Mouse (Mus musculus) liver, adult 2 months (tissue): ENCODE data around the gene Ntf5. TPM values are rescaled to one million over a fixed set of nuclear protein-coding genes. Genes with fewer than 3 reads are reported as not detected.

Experiments used
- DNase-seq: peaks from one replicate; pipeline ENCODE4 v3.0.0-alpha.2; 2011; ENCODE audit warnings: low read depth, low spot score; ENCODE audit errors: extremely low read depth
- H3K27ac ChIP-seq: fragments of 200-500 bp; replicated peaks from 2 replicates; pipeline ENCODE4 v1.5.1; 2012; ENCODE audit warnings: low read depth, mild to moderate bottlenecking, control low read depth, inconsistent platforms, low read length; ENCODE audit not compliant: insufficient read depth
- H3K27me3 ChIP-seq: fragments of 200-500 bp; 2 replicates; pipeline ENCODE4 v1.6.1; 2012; ENCODE audit warnings: mild to moderate bottlenecking, moderate library complexity, low read length, inconsistent platforms; ENCODE audit not compliant: control insufficient read depth, insufficient read depth
- H3K36me3 ChIP-seq: fragments of 200-500 bp; 2 replicates; pipeline ENCODE4 v1.6.1; 2012; ENCODE audit warnings: low read length, inconsistent platforms; ENCODE audit not compliant: control insufficient read depth, insufficient read depth
- H3K4me1 ChIP-seq: fragments of 200-500 bp; 2 replicates; pipeline ENCODE4 v1.6.1; 2011; ENCODE audit warnings: low read length; ENCODE audit not compliant: control insufficient read depth, insufficient read depth
- H3K4me3 ChIP-seq: fragments of 200-500 bp; 2 replicates; pipeline ENCODE4 v1.5.1; 2011; ENCODE audit warnings: low read depth, mild to moderate bottlenecking, control low read depth, low read length, moderate library complexity; ENCODE audit not compliant: insufficient read depth
- H3K79me2 ChIP-seq: fragments of 200-500 bp; 2 replicates; pipeline ENCODE4 v1.6.1; 2012; ENCODE audit warnings: inconsistent platforms, mild to moderate bottlenecking, low read length, moderate library complexity; ENCODE audit not compliant: control insufficient read depth, insufficient read depth
- H3K9ac ChIP-seq: fragments of 200-500 bp; 2 replicates; pipeline ENCODE4 v1.6.1; 2012; ENCODE audit warnings: low read depth, mild to moderate bottlenecking, control low read depth, inconsistent platforms, low read length
- CTCF ChIP-seq: fragments of 200-500 bp; IDR thresholded peaks from 2 replicates; pipeline ENCODE4 v1.5.1; 2011; ENCODE audit warnings: low read depth, low read length, control low read depth
- POLR2A ChIP-seq: fragments of 200-500 bp; IDR thresholded peaks from 2 replicates; pipeline ENCODE4 v1.6.1; 2011; ENCODE audit warnings: low read length, control low read depth; ENCODE audit not compliant: insufficient read depth; ENCODE audit errors: extremely low read depth
- WGBS: fragments of 180-500 bp; shearing (Covaris S2); methylation state at CpG from one replicate; pipeline ENCODE4 v1.1.7; 2018; 5-methylcytosine and 5-hydroxymethylcytosine counted together
- polyA plus RNA-seq: library from polyadenylated mRNA; depleted of rRNA; stranded (reverse); fragments of >200 nt; gene quantifications from 2 replicates; pipeline ENCODE4 v1.2.3, GENCODE M21; 2012
- total RNA-seq: library from RNA; depleted of rRNA; stranded (reverse); fragments of >200 nt; gene quantifications from 2 replicates; pipeline ENCODE4 v1.2.3, GENCODE M21; 2014

Ntf5 gene
- total and polyA plus RNA-seq, 2 experiments = not detected

GRCm38 (mm10) chr7:45413864-45414739 lies 607 bp downstream of the Ntf5 start:
- H3K27me3 ChIP-seq = peaks cover 17% of the 10 kb centered on the region; the same call in 1 of the 2 replicates
- 7% methylated on average over 27 of the region's 27 CpGs for WGBS
- no peaks in the 10 kb centered on the region for H3K4me1 ChIP-seq
- no peak for DNase-seq
- no peaks in the 10 kb centered on the region for H3K79me2 ChIP-seq
- H3K36me3 ChIP-seq = no peaks in the 10 kb centered on the region
- H3K27ac ChIP-seq = no peak overlapping the region
- peak overlapping the region; percentile 41; the same call in 1 of the 2 replicates for H3K4me3 ChIP-seq
- TF ChIP-seq CTCF (no peak), POLR2A (no peak)
- no peak overlapping the region for H3K9ac ChIP-seq

- 48% methylated on average over 12 of the region's 12 CpGs for WGBS
- no peak for DNase-seq
- Histone ChIP-seq H3K79me2 (no peaks in the 10 kb centered on the region), H3K27me3 (peaks cover 17% of the 10 kb centered on the region; the same call in 1 of the 2 replicates), H3K27ac (no peak overlapping the region), H3K36me3 (no peaks in the 10 kb centered on the region), H3K4me1 (no peaks in the 10 kb centered on the region), H3K9ac (no peak overlapping the region), H3K4me3 (no peak overlapping the region)
- TF ChIP-seq POLR2A (no peak), CTCF (no peak)
These were observed 1.3 kb downstream of the Ntf5 start for GRCm38 (mm10) chr7:45414740-45415224.

GRCm38 (mm10) chr7:45415636-45416035 lies 2.1 kb downstream of the Ntf5 start:
- DNase-seq = no peak
- Histone ChIP-seq H3K36me3 (no peaks in the 10 kb centered on the region), H3K27me3 (peaks cover 17% of the 10 kb centered on the region; the same call in 1 of the 2 replicates), H3K4me1 (no peaks in the 10 kb centered on the region), H3K9ac (no peak overlapping the region), H3K79me2 (no peaks in the 10 kb centered on the region), H3K4me3 (no peak overlapping the region), H3K27ac (no peak overlapping the region)
- TF ChIP-seq POLR2A (no peak), CTCF (no peak)
- 18% methylated on average over 37 of the region's 37 CpGs for WGBS

GRCm38 (mm10) chr7:45417962-45418492 lies 4.5 kb downstream of the Ntf5 start:
- TF ChIP-seq CTCF (no peak), POLR2A (no peak)
- no peak overlapping the region for H3K9ac ChIP-seq
- no peaks in the 10 kb centered on the region for H3K4me1 ChIP-seq
- WGBS = 13% methylated on average over 13 of the region's 13 CpGs
- H3K79me2 ChIP-seq = no peaks in the 10 kb centered on the region
- no peak overlapping the region for H3K4me3 ChIP-seq
- no peak overlapping the region for H3K27ac ChIP-seq
- no peaks in the 10 kb centered on the region; the same call in 1 of the 2 replicates for H3K36me3 ChIP-seq
- H3K27me3 ChIP-seq = peaks cover 15% of the 10 kb centered on the region; the same call in 1 of the 2 replicates
- no peak for DNase-seq

GRCm38 (mm10) chr7:45419859-45420614 lies 6.5 kb downstream of the Ntf5 start:
- Histone ChIP-seq H3K9ac (no peak overlapping the region), H3K27ac (no peak overlapping the region), H3K36me3 (no peaks in the 10 kb centered on the region; the same call in 1 of the 2 replicates), H3K4me3 (no peak overlapping the region), H3K4me1 (no peaks in the 10 kb centered on the region), H3K79me2 (no peaks in the 10 kb centered on the region), H3K27me3 (peaks cover 5% of the 10 kb centered on the region; the same call in 1 of the 2 replicates)
- no peak for TF ChIP-seq CTCF
- TF ChIP-seq POLR2A = no peak
- DNase-seq = no peak
- 27% methylated on average over 27 of the region's 27 CpGs for WGBS
